Mouse (Mus musculus) kidney, postnatal 0 days (tissue): ENCODE results near the gene Phlpp1. TPM values are rescaled to one million over a fixed set of nuclear protein-coding genes. Genes with fewer than 3 reads are reported as not detected.

Experiments used
- ATAC-seq: fragments of 200-750 bp; cut with Nextera tagmentation; replicated peaks from 2 replicates; pipeline ENCODE4 v1.8.0; 2017; ENCODE audit warnings: low read depth, moderate number of reproducible peaks, moderate TSS enrichment, moderate library complexity; ENCODE audit not compliant: low FRiP score
- DNase-seq: peaks from one replicate; pipeline ENCODE4 v3.0.0-alpha.2; 2016; ENCODE audit warnings: low spot score
- H3K27ac ChIP-seq: fragments of 300-500 bp; sonication (generic); 2 replicates; pipeline ENCODE4 v1.5.1; 2014; ENCODE audit warnings: mild to moderate bottlenecking
- H3K27me3 ChIP-seq: fragments of 300-500 bp; sonication (generic); 2 replicates; pipeline ENCODE4 v1.6.1; 2014; ENCODE audit warnings: low read length, mixed read lengths; ENCODE audit not compliant: insufficient read depth
- H3K36me3 ChIP-seq: fragments of 300-500 bp; sonication (generic); 2 replicates; pipeline ENCODE4 v1.6.1; 2014; ENCODE audit warnings: low read length, mixed read lengths; ENCODE audit not compliant: insufficient read depth
- H3K4me1 ChIP-seq: fragments of 300-500 bp; sonication (generic); replicated peaks from 2 replicates; pipeline ENCODE4 v1.6.1; 2014; ENCODE audit warnings: antibody characterized with exemption, low read length, mixed read lengths; ENCODE audit not compliant: insufficient read depth
- H3K4me2 ChIP-seq: fragments of 300-500 bp; sonication (generic); 2 replicates; pipeline ENCODE4 v1.6.1; 2014; ENCODE audit warnings: mild to moderate bottlenecking, low read length, moderate library complexity, mixed read lengths
- H3K4me3 ChIP-seq: fragments of 300-500 bp; sonication (generic); replicated peaks from 2 replicates; pipeline ENCODE4 v1.5.1; 2014; ENCODE audit warnings: low read depth, low read length
- H3K9ac ChIP-seq: fragments of 300-500 bp; sonication (generic); 2 replicates; pipeline ENCODE4 v1.6.1; 2014; ENCODE audit warnings: low read depth, low read length
- H3K9me3 ChIP-seq: fragments of 300-500 bp; sonication (generic); replicated peaks from 2 replicates; pipeline ENCODE4 v1.6.1; 2016; ENCODE audit warnings: low read length, inconsistent platforms, mixed read lengths
- CTCF ChIP-seq: IDR thresholded peaks from 2 replicates; pipeline ENCODE4 v1.5.1; 2016; ENCODE audit warnings: antibody characterized with exemption, low read depth, mild to moderate bottlenecking, moderate library complexity
- WGBS: fragments of 180-500 bp; shearing (Covaris S2); extraction: QIAGEN DNeasy Blood & Tissue Kit; methylation state at CpG from one replicate; pipeline ENCODE4 v1.1.7; 2014; 5-methylcytosine and 5-hydroxymethylcytosine counted together
- polyA plus RNA-seq: library from polyadenylated mRNA; unstranded; fragments of >200 nt; fragmentation: Nextera tagmentation; extraction: Ambion mirVana; gene quantifications from 2 replicates; pipeline ENCODE4 v1.2.1, GENCODE M21; 2015

The Phlpp1 gene
- polyA plus RNA-seq, 1 experiment from 2014 or later = 2.9 TPM

GRCm38 (mm10) chr1:106197991-106198390 is 26.4 kb downstream of the Phlpp1 start:
- Histone ChIP-seq H3K4me3 (no peak overlapping the region), H3K27ac (no peak overlapping the region), H3K4me1 (peaks cover 4% of the 10 kb centered on the region), H3K9me3 (no peaks in the 10 kb centered on the region), H3K9ac (no peak overlapping the region), H3K27me3 (no peaks in the 10 kb centered on the region), H3K36me3 (no peaks in the 10 kb centered on the region), H3K4me2 (no peak overlapping the region)
- ATAC-seq = no peak
- TF ChIP-seq CTCF = no peak
- WGBS = 80% methylated on average over 5 of the region's 5 CpGs
- DNase-seq = no peak

GRCm38 (mm10) chr1:106199109-106199508 is 27.6 kb downstream of the Phlpp1 start:
- no peak overlapping the region for H3K4me3 ChIP-seq
- H3K9me3 ChIP-seq = no peaks in the 10 kb centered on the region
- no peak for TF ChIP-seq CTCF
- H3K36me3 ChIP-seq = no peaks in the 10 kb centered on the region
- H3K4me1 ChIP-seq = no peaks in the 10 kb centered on the region; the same call in 1 of the 2 replicates
- ATAC-seq (no peak), DNase-seq (no peak)
- no peak overlapping the region for H3K9ac ChIP-seq
- 77% methylated on average over 4 of the region's 4 CpGs for WGBS
- no peak overlapping the region for H3K27ac ChIP-seq
- no peak overlapping the region for H3K4me2 ChIP-seq
- no peaks in the 10 kb centered on the region for H3K27me3 ChIP-seq

- DNase-seq (peak; percentile 65), ATAC-seq (no peak)
- Histone ChIP-seq H3K4me1 (no peaks in the 10 kb centered on the region; the same call in 1 of the 2 replicates), H3K4me3 (no peak overlapping the region), H3K27me3 (no peaks in the 10 kb centered on the region), H3K9me3 (no peaks in the 10 kb centered on the region), H3K36me3 (no peaks in the 10 kb centered on the region), H3K9ac (no peak overlapping the region), H3K27ac (peak overlapping the region; percentile 16; the same call in 1 of the 2 replicates), H3K4me2 (no peak overlapping the region)
- WGBS = 30% methylated on average over 2 of the region's 2 CpGs
- no peak for TF ChIP-seq CTCF
Observed at GRCm38 (mm10) chr1:106199686-106200085, 28.1 kb downstream of the Phlpp1 start.

- Histone ChIP-seq H3K9ac (no peak overlapping the region), H3K4me3 (no peak overlapping the region), H3K4me2 (no peak overlapping the region), H3K4me1 (no peaks in the 10 kb centered on the region; the same call in 1 of the 2 replicates), H3K27ac (no peak overlapping the region), H3K36me3 (no peaks in the 10 kb centered on the region), H3K9me3 (no peaks in the 10 kb centered on the region), H3K27me3 (no peaks in the 10 kb centered on the region)
- WGBS = 96% methylated on average over 1 of the region's 1 CpGs
- DNase-seq = no peak
- TF ChIP-seq CTCF = no peak
- ATAC-seq = no peak
Observed at GRCm38 (mm10) chr1:106201025-106201424, 29.5 kb downstream of the Phlpp1 start.

GRCm38 (mm10) chr1:106201929-106202328 is 30.4 kb downstream of the Phlpp1 start:
- DNase-seq = no peak
- Histone ChIP-seq H3K4me3 (no peak overlapping the region), H3K9me3 (no peaks in the 10 kb centered on the region), H3K4me2 (no peak overlapping the region), H3K4me1 (no peaks in the 10 kb centered on the region; the same call in 1 of the 2 replicates), H3K27ac (no peak overlapping the region), H3K27me3 (no peaks in the 10 kb centered on the region), H3K9ac (no peak overlapping the region), H3K36me3 (no peaks in the 10 kb centered on the region)
- TF ChIP-seq CTCF = no peak
- ATAC-seq = no peak
- 75% methylated on average over 4 of the region's 4 CpGs for WGBS

GRCm38 (mm10) chr1:106203942-106204341 is 32.4 kb downstream of the Phlpp1 start:
- no peak for TF ChIP-seq CTCF
- no peaks in the 10 kb centered on the region for H3K9me3 ChIP-seq
- H3K9ac ChIP-seq = no peak overlapping the region
- DNase-seq (no peak), ATAC-seq (no peak)
- no peak overlapping the region for H3K27ac ChIP-seq
- H3K4me3 ChIP-seq = no peak overlapping the region
- peaks cover 3% of the 10 kb centered on the region; the same call in 1 of the 2 replicates for H3K4me1 ChIP-seq
- H3K36me3 ChIP-seq = no peaks in the 10 kb centered on the region
- 0 out of 2 replicates have a peak overlapping the region, but pooled peaks have one; percentile 16 for H3K4me2 ChIP-seq
- 70% methylated on average over 3 of the region's 3 CpGs for WGBS
- H3K27me3 ChIP-seq = no peaks in the 10 kb centered on the region

GRCm38 (mm10) chr1:106204350-106204749 is 32.8 kb downstream of the Phlpp1 start:
- Histone ChIP-seq H3K9ac (no peak overlapping the region), H3K4me1 (peaks cover 7% of the 10 kb centered on the region; the same call in 1 of the 2 replicates), H3K4me2 (peak overlapping the region; percentile 16; the same call in 1 of the 2 replicates), H3K4me3 (no peak overlapping the region), H3K36me3 (no peaks in the 10 kb centered on the region), H3K27ac (no peak overlapping the region), H3K9me3 (no peaks in the 10 kb centered on the region), H3K27me3 (no peaks in the 10 kb centered on the region)
- TF ChIP-seq CTCF = no peak
- WGBS = 40% methylated on average over 3 of the region's 3 CpGs
- ATAC-seq (no peak), DNase-seq (peak; percentile 89)
